Mouse (Mus musculus): ENCODE data around the gene Fstl3. TPM values are rescaled to one million over a fixed set of nuclear protein-coding genes. Genes with fewer than 3 reads are reported as not detected.
A peak's percentile ranks its signal among the peaks of the same experiment; 100 is the strongest.

Fstl3 gene
- polyA plus RNA-seq, 1 experiment from 2014 or later = 19.9 TPM

DNA sequence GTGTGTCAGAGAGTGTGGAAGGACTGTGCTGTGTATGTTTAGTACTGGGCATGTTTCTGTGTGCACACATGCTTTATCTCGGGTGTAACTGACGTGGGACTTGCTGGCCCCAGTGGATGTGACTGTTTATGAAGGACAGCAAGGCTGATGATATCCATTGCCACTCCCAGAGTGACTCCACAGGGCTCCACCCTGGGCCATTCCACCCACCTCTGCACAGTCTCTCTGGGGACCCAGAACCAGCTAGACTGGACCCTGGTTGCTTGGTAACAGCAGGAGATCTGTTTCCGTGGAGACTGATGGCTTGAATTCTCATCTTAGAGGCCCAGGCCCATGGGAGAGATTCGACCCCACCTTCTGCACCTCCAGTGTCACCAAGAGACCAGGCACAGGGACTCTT, 41.2 kb downstream of the Fstl3 start:
- Histone ChIP-seq H3K36me3 (ENCODE audit: control insufficient read depth, insufficient read depth, low read length) (peaks cover 34% of the 10 kb centered on the region), H3K4me3 (ENCODE audit: control insufficient read depth in 1 of 2, insufficient read depth in 1 of 2, low read depth in 1 of 2, low read length in 2 of 2) (no peak overlapping the region), H3K4me2 (ENCODE audit: low read length) (no peak overlapping the region), H3K9ac (ENCODE audit: low read length) (no peak overlapping the region), H3K27ac (replicated peaks in 1 of 2; ENCODE audit: control insufficient read depth in 1 of 2, insufficient read depth in 1 of 2, low read depth in 2 of 2, low read length in 2 of 2) (no peak overlapping the region), H3K9me3 (ENCODE audit: control insufficient read depth, low read length) (no peaks in the 10 kb centered on the region), H3K4me1 (ENCODE audit: control insufficient read depth in 2 of 2, insufficient read depth in 2 of 2, low read length in 2 of 2) (peaks cover 0 to 5% of the 10 kb centered on the region in 2 experiments; a peak in 1 of 4 replicates), H3K27me3 (ENCODE audit: control insufficient read depth, insufficient read depth, low read length) (no peaks in the 10 kb centered on the region)
- WGBS = 66% methylated on average over 4 of the region's 4 CpGs
- ATAC-seq (ENCODE audit: insufficient number of reproducible peaks, insufficient read depth, low FRiP score, low read depth) = no peak

GRCm38 (mm10) chr10:79819606-79820005, 42.5 kb downstream of the Fstl3 start:
- WGBS = 89% methylated on average over 17 of the region's 17 CpGs
- Histone ChIP-seq H3K4me3 (ENCODE audit: control insufficient read depth in 1 of 2, insufficient read depth in 1 of 2, low read depth in 1 of 2, low read length in 2 of 2) (no peak overlapping the region), H3K36me3 (ENCODE audit: control insufficient read depth, insufficient read depth, low read length) (peaks cover 34% of the 10 kb centered on the region), H3K4me1 (ENCODE audit: control insufficient read depth in 2 of 2, insufficient read depth in 2 of 2, low read length in 2 of 2) (peaks cover 3 to 14% of the 10 kb centered on the region in 2 experiments; a peak in 3 of 4 replicates), H3K4me2 (ENCODE audit: low read length) (no peak overlapping the region), H3K9ac (ENCODE audit: low read length) (no peak overlapping the region), H3K27ac (replicated peaks in 1 of 2; ENCODE audit: control insufficient read depth in 1 of 2, insufficient read depth in 1 of 2, low read depth in 2 of 2, low read length in 2 of 2) (no peak overlapping the region), H3K9me3 (ENCODE audit: control insufficient read depth, low read length) (no peaks in the 10 kb centered on the region), H3K27me3 (ENCODE audit: control insufficient read depth, insufficient read depth, low read length) (no peaks in the 10 kb centered on the region)
- no peak for ATAC-seq (ENCODE audit: insufficient number of reproducible peaks, insufficient read depth, low FRiP score, low read depth)

DNA sequence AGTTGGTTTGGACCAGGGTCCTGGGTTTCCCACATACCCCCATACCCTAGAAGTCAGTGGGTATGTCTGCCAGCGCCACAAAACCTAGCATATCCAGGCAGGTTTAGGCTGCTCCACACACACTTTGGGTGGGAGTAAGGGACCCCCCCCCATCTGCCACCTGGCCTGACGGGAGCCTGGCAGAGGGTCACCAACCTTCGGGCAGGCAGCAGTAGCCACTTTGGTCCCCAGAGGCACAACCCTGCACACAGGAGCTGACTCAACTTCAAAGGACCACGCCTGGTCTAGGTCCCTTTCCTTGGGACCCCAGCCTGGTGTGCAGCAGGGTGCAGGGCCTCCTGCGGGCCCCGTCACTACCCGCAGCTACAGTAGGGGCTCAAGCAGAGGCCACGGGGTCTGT, 43.2 kb downstream of the Fstl3 start:
- H3K4me1 ChIP-seq (ENCODE audit: control insufficient read depth in 2 of 2, insufficient read depth in 2 of 2, low read length in 2 of 2) = peaks cover 5 to 16% of the 10 kb centered on the region in 2 experiments; a peak in 3 of 4 replicates
- 81% methylated on average over 8 of the region's 8 CpGs for WGBS
- H3K27me3 ChIP-seq (ENCODE audit: control insufficient read depth, insufficient read depth, low read length) = no peaks in the 10 kb centered on the region
- peaks cover 31% of the 10 kb centered on the region for H3K36me3 ChIP-seq (ENCODE audit: control insufficient read depth, insufficient read depth, low read length)
- no peak overlapping the region for H3K27ac ChIP-seq (replicated peaks in 1 of 2; ENCODE audit: control insufficient read depth in 1 of 2, insufficient read depth in 1 of 2, low read depth in 2 of 2, low read length in 2 of 2)
- no peak overlapping the region for H3K4me2 ChIP-seq (ENCODE audit: low read length)
- H3K9me3 ChIP-seq (ENCODE audit: control insufficient read depth, low read length) = no peaks in the 10 kb centered on the region
- no peak overlapping the region for H3K9ac ChIP-seq (ENCODE audit: low read length)
- H3K4me3 ChIP-seq (ENCODE audit: control insufficient read depth in 1 of 2, insufficient read depth in 1 of 2, low read depth in 1 of 2, low read length in 2 of 2) = no peak overlapping the region
- no peak for ATAC-seq (ENCODE audit: insufficient number of reproducible peaks, insufficient read depth, low FRiP score, low read depth)

GRCm38 (mm10) chr10:79820782-79821181, 43.7 kb downstream of the Fstl3 start, which contains the start of gene Misp:
Gene Misp, plus strand, starts transcription at chr10:79820989.
- no peak within 1 kb of the TSS for H3K4me2 ChIP-seq (ENCODE audit: low read length)
- no peaks in the 10 kb centered on the region for H3K27me3 ChIP-seq (ENCODE audit: control insufficient read depth, insufficient read depth, low read length)
- peaks cover 5 to 16% of the 10 kb centered on the region in 2 experiments; a peak in 3 of 4 replicates for H3K4me1 ChIP-seq (ENCODE audit: control insufficient read depth in 2 of 2, insufficient read depth in 2 of 2, low read length in 2 of 2)
- 66% methylated on average over 11 of the region's 11 CpGs for whole genome bisulfite sequencing
- no peak for ATAC-seq (ENCODE audit: insufficient number of reproducible peaks, insufficient read depth, low FRiP score, low read depth)
- no peak within 1 kb of the TSS for H3K9ac ChIP-seq (ENCODE audit: low read length)
- H3K27ac ChIP-seq (replicated peaks in 1 of 2; ENCODE audit: control insufficient read depth in 1 of 2, insufficient read depth in 1 of 2, low read depth in 2 of 2, low read length in 2 of 2) = no peak within 1 kb of the TSS
- H3K9me3 ChIP-seq (ENCODE audit: control insufficient read depth, low read length) = no peaks in the 10 kb centered on the region
- H3K36me3 ChIP-seq (ENCODE audit: control insufficient read depth, insufficient read depth, low read length) = peaks cover 27% of the 10 kb centered on the region
- no peak within 1 kb of the TSS for H3K4me3 ChIP-seq (ENCODE audit: control insufficient read depth in 1 of 2, insufficient read depth in 1 of 2, low read depth in 1 of 2, low read length in 2 of 2)

- Histone ChIP-seq H3K9ac (ENCODE audit: low read length) (no peak overlapping the region), H3K36me3 (ENCODE audit: control insufficient read depth, insufficient read depth, low read length) (peaks cover 18% of the 10 kb centered on the region), H3K4me2 (ENCODE audit: low read length) (no peak overlapping the region), H3K27ac (replicated peaks in 1 of 2; ENCODE audit: control insufficient read depth in 1 of 2, insufficient read depth in 1 of 2, low read depth in 2 of 2, low read length in 2 of 2) (no peak overlapping the region), H3K9me3 (ENCODE audit: control insufficient read depth, low read length) (no peaks in the 10 kb centered on the region), H3K4me3 (ENCODE audit: control insufficient read depth in 1 of 2, insufficient read depth in 1 of 2, low read depth in 1 of 2, low read length in 2 of 2) (no peak overlapping the region), H3K27me3 (ENCODE audit: control insufficient read depth, insufficient read depth, low read length) (no peaks in the 10 kb centered on the region), H3K4me1 (ENCODE audit: control insufficient read depth in 2 of 2, insufficient read depth in 2 of 2, low read length in 2 of 2) (peaks cover 5 to 16% of the 10 kb centered on the region in 2 experiments; a peak in 3 of 4 replicates)
- no peak for ATAC-seq (ENCODE audit: insufficient number of reproducible peaks, insufficient read depth, low FRiP score, low read depth)
- 87% methylated on average over 12 of the region's 12 CpGs for WGBS
These were observed 44.7 kb downstream of the Fstl3 start for GRCm38 (mm10) chr10:79821731-79822130.

DNA sequence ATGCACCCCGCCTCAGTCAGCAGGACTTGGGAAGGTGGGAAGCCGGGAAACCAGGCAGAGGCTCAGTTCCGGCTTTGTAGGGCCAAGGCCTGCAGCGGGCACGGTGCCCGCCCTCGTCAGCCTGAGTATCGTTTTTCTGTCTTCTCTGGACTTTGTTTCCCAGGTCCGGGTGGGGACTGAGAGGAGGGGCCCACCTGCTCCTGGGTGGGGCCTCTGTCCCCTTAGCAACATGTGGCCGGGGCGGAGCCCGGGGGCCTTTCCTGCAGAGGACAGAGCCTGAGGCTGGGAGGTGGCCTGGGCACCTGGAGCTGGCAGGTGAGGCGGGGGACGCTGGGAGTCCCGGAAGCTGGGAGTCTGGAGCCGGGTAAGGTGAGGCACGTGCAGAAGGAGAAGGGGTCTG, 45.3 kb downstream of the Fstl3 start:
- H3K36me3 ChIP-seq (ENCODE audit: control insufficient read depth, insufficient read depth, low read length) = peaks cover 17% of the 10 kb centered on the region
- H3K27me3 ChIP-seq (ENCODE audit: control insufficient read depth, insufficient read depth, low read length) = no peaks in the 10 kb centered on the region
- no peak for ATAC-seq (ENCODE audit: insufficient number of reproducible peaks, insufficient read depth, low FRiP score, low read depth)
- no peak overlapping the region for H3K27ac ChIP-seq (replicated peaks in 1 of 2; ENCODE audit: control insufficient read depth in 1 of 2, insufficient read depth in 1 of 2, low read depth in 2 of 2, low read length in 2 of 2)
- H3K4me3 ChIP-seq (ENCODE audit: control insufficient read depth in 1 of 2, insufficient read depth in 1 of 2, low read depth in 1 of 2, low read length in 2 of 2) = no peak overlapping the region
- peaks cover 5 to 16% of the 10 kb centered on the region in 2 experiments; a peak in 3 of 4 replicates for H3K4me1 ChIP-seq (ENCODE audit: control insufficient read depth in 2 of 2, insufficient read depth in 2 of 2, low read length in 2 of 2)
- 56% methylated on average over 17 of the region's 17 CpGs for WGBS
- H3K9ac ChIP-seq (ENCODE audit: low read length) = no peak overlapping the region; the same call in 1 of the 2 replicates
- H3K4me2 ChIP-seq (ENCODE audit: low read length) = no peak overlapping the region
- H3K9me3 ChIP-seq (ENCODE audit: control insufficient read depth, low read length) = no peaks in the 10 kb centered on the region

- no peak for ATAC-seq (ENCODE audit: insufficient number of reproducible peaks, insufficient read depth, low FRiP score, low read depth)
- WGBS = 75% methylated on average over 6 of the region's 6 CpGs
- Histone ChIP-seq H3K4me3 (ENCODE audit: control insufficient read depth in 1 of 2, insufficient read depth in 1 of 2, low read depth in 1 of 2, low read length in 2 of 2) (no peak overlapping the region), H3K4me1 (ENCODE audit: control insufficient read depth in 2 of 2, insufficient read depth in 2 of 2, low read length in 2 of 2) (peaks cover 5 to 16% of the 10 kb centered on the region in 2 experiments; a peak in 3 of 4 replicates), H3K36me3 (ENCODE audit: control insufficient read depth, insufficient read depth, low read length) (peaks cover 17% of the 10 kb centered on the region), H3K27me3 (ENCODE audit: control insufficient read depth, insufficient read depth, low read length) (no peaks in the 10 kb centered on the region), H3K27ac (replicated peaks in 1 of 2; ENCODE audit: control insufficient read depth in 1 of 2, insufficient read depth in 1 of 2, low read depth in 2 of 2, low read length in 2 of 2) (no peak overlapping the region), H3K4me2 (ENCODE audit: low read length) (no peak overlapping the region), H3K9me3 (ENCODE audit: control insufficient read depth, low read length) (no peaks in the 10 kb centered on the region), H3K9ac (ENCODE audit: low read length) (no peak overlapping the region)
These were observed 45.9 kb downstream of the Fstl3 start for GRCm38 (mm10) chr10:79823011-79823410.

- WGBS = 27% methylated on average over 6 of the region's 6 CpGs
- Histone ChIP-seq H3K4me2 (ENCODE audit: low read length) (peak overlapping the region; percentile 5), H3K9ac (ENCODE audit: low read length) (0 out of 2 replicates have a peak overlapping the region, but pooled peaks have one; percentile 27), H3K36me3 (ENCODE audit: control insufficient read depth, insufficient read depth, low read length) (peaks cover 12% of the 10 kb centered on the region), H3K27ac (replicated peaks in 1 of 2; ENCODE audit: control insufficient read depth in 1 of 2, insufficient read depth in 1 of 2, low read depth in 2 of 2, low read length in 2 of 2) (peak overlapping the region; percentile 13 to 54; a peak in 3 of 4 replicates), H3K4me3 (ENCODE audit: control insufficient read depth in 1 of 2, insufficient read depth in 1 of 2, low read depth in 1 of 2, low read length in 2 of 2) (no peak overlapping the region), H3K9me3 (ENCODE audit: control insufficient read depth, low read length) (no peaks in the 10 kb centered on the region), H3K4me1 (ENCODE audit: control insufficient read depth in 2 of 2, insufficient read depth in 2 of 2, low read length in 2 of 2) (peaks cover 5 to 16% of the 10 kb centered on the region in 2 experiments; a peak in 3 of 4 replicates), H3K27me3 (ENCODE audit: control insufficient read depth, insufficient read depth, low read length) (no peaks in the 10 kb centered on the region)
- peak; percentile 54 for ATAC-seq (ENCODE audit: insufficient number of reproducible peaks, insufficient read depth, low FRiP score, low read depth)
These were observed 47.3 kb downstream of the Fstl3 start for GRCm38 (mm10) chr10:79824413-79824812.

All from heart, embryonic 14.5 days (tissue).